Mouse (Mus musculus) right cerebral cortex, postnatal 14 days (tissue): Measurements from ENCODE around the gene Lrrc26.
A peak's percentile ranks its signal among the peaks of the same experiment; 100 is the strongest.
"Not testable (repeated sequence)": the region's sequence is repeated elsewhere in the genome, so short reads cannot be mapped to it uniquely, and the experiment has no call there.

Experiments used
- DNase-seq: peaks from one replicate; pipeline ENCODE4 v3.0.0; 2022

Lrrc26 gene

DNA sequence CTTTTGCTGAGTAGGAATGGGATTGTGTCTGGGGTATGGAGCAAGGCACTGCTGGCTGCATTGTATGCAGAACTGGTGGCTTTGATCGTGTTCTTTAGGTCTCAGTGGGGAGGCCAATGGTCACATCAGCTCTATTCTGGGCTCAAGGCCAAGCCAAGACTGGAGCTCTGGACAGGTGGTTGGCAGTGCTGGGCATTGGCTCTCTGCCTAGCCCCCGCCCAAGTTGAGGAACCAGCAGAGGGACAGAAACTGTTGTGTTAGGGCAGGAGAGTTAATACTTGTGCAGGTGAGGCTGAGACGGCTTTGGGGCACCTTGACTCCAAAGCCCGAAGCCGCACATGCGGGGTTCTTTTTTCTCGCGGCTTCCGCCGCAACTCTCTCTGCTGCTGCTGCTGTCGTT lies at the start of gene Lrrc26:
TSS of gene Lrrc26 (plus strand) at position 265 of the 400 bp plus-strand sequence.
- no peak for DNase-seq

- DNase-seq, result no peak
Observed at GRCm38 (mm10) chr2:25240310-25240709, 49.4 kb upstream of the Lrrc26 start.

- peak; percentile 68 for DNase-seq
Observed at GRCm38 (mm10) chr2:25240723-25241437, 48.8 kb upstream of the Lrrc26 start.

DNA sequence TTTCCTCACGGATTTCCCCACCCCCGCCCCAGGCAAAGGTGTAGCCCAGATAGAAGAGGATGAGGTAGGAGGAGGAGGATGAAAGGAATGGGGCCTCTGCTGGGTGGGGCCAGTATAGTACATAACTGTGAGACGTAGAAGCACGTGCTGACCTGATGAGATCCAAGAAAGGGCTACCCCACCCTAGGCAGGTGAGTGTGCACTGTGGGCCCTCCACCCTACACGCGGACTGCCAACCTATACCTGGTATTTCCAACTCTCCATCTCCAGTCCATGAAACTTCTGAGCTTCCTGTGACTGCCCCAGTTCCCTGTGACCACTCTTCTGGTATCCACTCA lies 48.3 kb upstream of the Lrrc26 start:
- DNase-seq, result no peak

DNA sequence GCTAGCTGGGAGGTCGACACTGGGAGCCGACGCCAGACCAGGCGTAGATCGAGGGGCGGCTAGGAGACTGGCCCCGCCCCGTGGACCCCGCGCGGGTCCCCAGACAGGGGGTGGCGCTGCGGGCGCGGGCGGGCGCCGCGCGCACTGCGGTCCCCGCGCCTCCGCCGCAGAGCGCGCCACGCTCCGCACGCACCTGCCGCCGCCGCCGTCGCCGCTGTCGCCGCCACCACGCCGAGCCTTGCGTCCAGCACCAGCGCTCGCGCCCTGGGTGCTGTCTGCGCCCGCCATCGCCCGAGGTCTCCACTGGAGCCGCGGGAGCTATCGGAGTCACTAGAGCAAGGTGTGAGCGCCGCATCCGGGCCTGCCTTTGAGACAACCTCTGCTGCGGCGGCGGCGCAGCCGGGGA lies 47.6 kb upstream of the Lrrc26 start, which contains the start of the genes Rnf208 and Cysrt1:
TSS of gene Rnf208 (plus strand) at position 155 of the 406 bp plus-strand sequence.
TSS of gene Cysrt1 (minus strand) at position 352 of the 406 bp plus-strand sequence.
- peak; percentile 68 for DNase-seq

GRCm38 (mm10) chr2:25243342-25243741 lies 46.4 kb upstream of the Lrrc26 start:
- no peak for DNase-seq

- no peak for DNase-seq
Observed at GRCm38 (mm10) chr2:25244144-25244543, 45.6 kb upstream of the Lrrc26 start.

GRCm38 (mm10) chr2:25246183-25247072 lies 43.3 kb upstream of the Lrrc26 start, which contains the start of gene AL732309.1:
AL732309.1 (minus strand) TSS chr2:25246863.
- DNase-seq, result no peak

DNA sequence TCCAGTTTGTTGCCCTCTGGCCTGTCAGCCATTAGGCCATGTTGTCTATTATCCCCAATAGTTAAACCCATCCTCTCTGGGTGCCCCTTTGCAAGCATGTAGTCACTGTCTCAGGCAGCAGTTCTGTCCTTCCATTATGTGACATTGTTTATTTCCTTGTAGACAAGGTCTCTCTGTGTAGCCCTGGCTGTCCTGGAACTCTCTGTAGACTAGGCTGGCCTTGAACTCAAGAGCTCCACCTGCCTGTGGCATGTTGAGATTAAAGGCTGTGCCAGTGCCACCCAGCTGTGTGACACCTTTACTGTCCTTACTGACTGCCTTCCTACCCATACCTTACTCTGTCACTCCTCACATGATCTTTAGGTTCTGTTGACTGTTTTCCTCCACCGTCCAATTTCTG lies 37.4 kb upstream of the Lrrc26 start:
- DNase-seq, result no peak

- peak; percentile 88 for DNase-seq
Observed at GRCm38 (mm10) chr2:25255284-25255779, 34.4 kb upstream of the Lrrc26 start, which contains the start of gene Tmem203. Tmem203 (plus strand) TSS chr2:25255439.

DNA sequence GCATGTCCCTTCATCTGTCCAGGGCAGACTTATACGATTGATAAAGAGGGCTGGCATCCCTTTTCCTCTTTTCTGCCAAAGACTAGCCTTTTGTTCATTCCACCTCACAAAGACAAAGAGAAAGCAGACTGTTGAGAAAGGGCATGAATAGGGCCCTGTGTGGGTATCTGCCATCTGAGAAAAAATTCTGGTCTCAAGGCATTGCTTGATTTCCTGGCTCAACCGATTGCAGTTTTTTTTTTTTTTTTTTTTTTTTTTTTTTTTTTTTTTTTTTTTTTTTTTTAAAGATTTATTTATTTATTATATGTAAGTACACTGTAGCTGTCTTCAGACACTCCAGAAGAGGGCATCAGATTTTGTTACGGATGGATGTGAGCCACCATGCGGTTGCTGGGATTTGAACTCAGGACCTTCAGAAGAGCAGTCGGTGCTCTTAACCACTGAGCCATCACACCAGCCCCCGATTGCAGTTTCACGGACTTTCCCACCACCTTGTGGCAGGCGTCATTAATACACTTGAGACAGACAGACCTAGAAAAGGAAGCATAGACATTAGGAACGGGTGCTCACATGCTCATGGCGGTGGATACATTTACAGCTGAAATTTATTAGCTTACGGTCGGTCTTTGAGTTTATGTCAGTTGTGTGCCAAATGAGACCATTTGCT lies 33.1 kb upstream of the Lrrc26 start:
- DNase-seq, result not testable (repeated sequence)

GRCm38 (mm10) chr2:25257250-25257649 lies 32.5 kb upstream of the Lrrc26 start:
- not testable (repeated sequence) for DNase-seq

DNA sequence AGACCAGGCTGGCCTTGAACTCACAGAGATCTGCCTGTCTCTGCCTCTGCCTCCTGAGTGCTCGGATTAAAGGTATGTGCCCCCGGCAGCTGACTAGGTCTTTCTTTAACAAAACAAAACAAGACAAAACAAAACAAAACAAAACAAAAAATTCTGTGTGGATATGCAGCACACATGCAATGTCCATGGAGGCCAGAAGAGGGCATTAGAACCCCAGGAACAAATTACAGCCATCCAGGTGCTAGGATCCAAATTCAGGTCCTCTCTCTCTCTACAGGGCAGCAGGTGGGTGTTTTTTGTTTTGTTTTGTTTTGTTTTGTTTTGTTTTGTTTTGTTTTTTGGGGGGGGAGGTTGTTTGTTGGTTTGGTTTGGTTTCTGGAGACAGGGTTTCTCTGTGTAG lies 30.8 kb upstream of the Lrrc26 start:
- no peak for DNase-seq

GRCm38 (mm10) chr2:25261870-25262269 lies 27.8 kb upstream of the Lrrc26 start:
- no peak for DNase-seq

- peak; percentile 90 for DNase-seq
Observed at GRCm38 (mm10) chr2:25262291-25262767, 27.4 kb upstream of the Lrrc26 start, which contains the start of gene Tprn. Tprn (plus strand) TSS chr2:25262618.

GRCm38 (mm10) chr2:25262795-25263622 lies 26.7 kb upstream of the Lrrc26 start:
- peak; percentile 54 for DNase-seq

- DNase-seq, result no peak
Observed at GRCm38 (mm10) chr2:25263623-25264285, 26.0 kb upstream of the Lrrc26 start.

GRCm38 (mm10) chr2:25264286-25264660 lies 25.4 kb upstream of the Lrrc26 start:
- no peak for DNase-seq

DNA sequence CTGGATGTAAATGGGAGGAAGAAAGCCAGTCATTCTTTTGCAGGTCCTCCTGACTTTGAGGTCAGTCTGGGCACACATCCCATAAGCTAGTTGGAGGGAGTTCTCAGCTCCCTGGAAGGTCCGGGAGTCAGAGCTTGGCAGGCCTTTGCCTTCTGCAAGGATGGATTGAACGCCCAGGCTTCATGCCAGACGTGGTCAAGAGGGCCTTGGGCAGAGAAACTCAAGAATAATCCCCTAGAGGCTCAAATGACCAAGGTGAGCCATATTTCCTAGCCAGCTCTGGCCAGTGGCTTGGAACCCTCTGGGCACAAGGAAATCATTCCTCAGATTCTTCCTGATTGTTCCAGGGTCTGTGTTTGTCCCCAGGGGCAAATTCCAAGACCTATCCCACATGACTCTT lies 24.9 kb upstream of the Lrrc26 start:
- DNase-seq, result no peak

DNA sequence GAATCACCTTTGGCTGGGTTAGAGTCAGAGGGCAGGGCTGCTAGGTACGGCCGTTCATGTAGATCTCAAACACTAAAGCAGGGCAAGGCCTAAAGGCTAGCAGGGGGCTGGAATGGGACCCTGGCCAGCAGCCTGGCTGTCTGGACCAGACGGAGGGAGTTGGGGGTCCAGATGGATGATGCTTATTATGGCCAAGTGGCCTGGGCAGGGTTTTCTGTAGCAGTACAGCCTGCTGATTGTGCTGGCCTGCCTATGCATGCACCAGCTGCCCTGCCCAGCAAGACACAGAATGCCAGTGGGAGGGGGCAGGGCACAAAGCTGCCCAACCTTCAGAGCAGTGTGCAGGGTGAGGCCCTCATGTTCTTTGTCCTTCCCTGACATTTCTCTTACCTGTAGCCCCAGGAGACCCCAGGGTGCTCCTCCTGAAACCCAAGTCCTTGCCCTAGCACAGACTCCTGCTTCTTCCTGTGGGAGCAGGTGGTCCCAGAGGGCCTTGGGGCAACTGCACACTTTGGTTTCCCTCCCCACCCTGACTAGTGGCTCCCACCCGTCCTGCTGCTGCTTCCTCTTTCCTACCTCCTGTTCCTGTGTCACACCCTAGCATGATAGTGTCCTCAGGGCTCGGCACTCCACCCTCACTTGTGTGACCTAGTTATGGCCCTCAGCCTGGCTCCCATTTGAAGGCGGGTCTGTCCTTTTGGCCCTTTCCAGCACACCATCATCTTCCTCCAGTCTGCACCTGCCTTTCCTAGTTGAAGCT lies 23.6 kb upstream of the Lrrc26 start:
- DNase-seq, result no peak
